ENCODE assay signal across 20 mouse cellular contexts in genomic region chr17:79303744-79304497, GRCm38 (mm10). TPM values are rescaled to one million over a fixed set of nuclear protein-coding genes. Genes with fewer than 3 reads are reported as not detected.
DNase-seq lines count a peak whose midpoint lies in the region; ATAC-seq and TF ChIP-seq lines count a peak whose summit lies in the region.
"Had no signal": no experiment of that assay in that cellular context is flagged by ENCODE, and none has a peak within 500 bp of the region (broad histone marks: within the 10 kb centered on the region; RNA-seq: fewer than 3 reads in every experiment).

No protein-coding gene starts in this region.

- H3K36me3 ChIP-seq in liver, embryonic 16.5 days (ENCODE audit: control insufficient read depth, insufficient read depth), result no peaks in the 10 kb centered on the region
- no peaks in the 10 kb centered on the region for H3K36me3 ChIP-seq in liver, embryonic 11.5 days (ENCODE audit: control insufficient read depth, insufficient read depth, low read length)
- no peaks in the 10 kb centered on the region for H3K36me3 ChIP-seq in stomach, embryonic 15.5 days
- H3K36me3 ChIP-seq: embryonic facial prominence, embryonic 12.5 days; forebrain, embryonic 15.5 days; hindbrain, embryonic 12.5 days had no signal

- no peaks in the 10 kb centered on the region for H3K4me1 ChIP-seq in liver, embryonic 16.5 days (ENCODE audit: control insufficient read depth, low read depth, low read length)
- no peaks in the 10 kb centered on the region; the same call in 1 of the 2 replicates for H3K4me1 ChIP-seq in liver, embryonic 11.5 days (replicated peaks; ENCODE audit: control insufficient read depth, insufficient read depth, low read length)
- peaks cover 3% of the 10 kb centered on the region for H3K4me1 ChIP-seq in bone marrow, adult 2 months (ENCODE audit: control insufficient read depth, insufficient read depth, low read length)
- H3K4me1 ChIP-seq in stomach, embryonic 15.5 days, result no peaks in the 10 kb centered on the region
- H3K4me1 ChIP-seq: embryonic facial prominence, embryonic 12.5 days; forebrain, embryonic 15.5 days; hindbrain, embryonic 12.5 days had no signal

- no peak for TF ChIP-seq POLR2A in bone marrow, adult 2 months (IDR thresholded peaks at IDR 0.05; ENCODE audit: borderline replicate concordance, control insufficient read depth, low read depth, low read length)

- no peaks in the 10 kb centered on the region for H3K9me3 ChIP-seq in liver, embryonic 16.5 days (replicated peaks; ENCODE audit: control insufficient read depth, low read length)
- no peaks in the 10 kb centered on the region for H3K9me3 ChIP-seq in liver, embryonic 11.5 days (ENCODE audit: control insufficient read depth, low read length)
- no peaks in the 10 kb centered on the region for H3K9me3 ChIP-seq in stomach, embryonic 15.5 days
- H3K9me3 ChIP-seq: embryonic facial prominence, embryonic 12.5 days; forebrain, embryonic 15.5 days; hindbrain, embryonic 12.5 days had no signal

- WGBS in liver, embryonic 16.5 days (ENCODE audit: insufficient replicate concordance), result 67% methylated on average over 17 of the region's 17 CpGs
- WGBS in liver, embryonic 11.5 days, result 84% methylated on average over 17 of the region's 17 CpGs
- WGBS in bone marrow, adult 2 months, result 41% methylated on average over 17 of the region's 17 CpGs
- 75% methylated on average over 17 of the region's 17 CpGs for WGBS in stomach, embryonic 15.5 days

- no peak overlapping the region for H3K4me3 ChIP-seq in liver, embryonic 16.5 days (ENCODE audit: low read depth, low read length)
- no peak overlapping the region for H3K4me3 ChIP-seq in liver, embryonic 11.5 days (ENCODE audit: low read depth, low read length)
- no peak overlapping the region for H3K4me3 ChIP-seq in bone marrow, adult 2 months (replicated peaks; ENCODE audit: control insufficient read depth, low read depth, low read length)
- no peak overlapping the region for H3K4me3 ChIP-seq in stomach, embryonic 15.5 days (replicated peaks)
- H3K4me3 ChIP-seq: embryonic facial prominence, embryonic 12.5 days; forebrain, embryonic 15.5 days; hindbrain, embryonic 12.5 days had no signal

- no peak overlapping the region for H3K9ac ChIP-seq in liver, embryonic 16.5 days (ENCODE audit: low read depth, low read length)
- H3K9ac ChIP-seq in liver, embryonic 11.5 days (ENCODE audit: low read depth, low read length), result no peak overlapping the region
- H3K9ac ChIP-seq in stomach, embryonic 15.5 days, result no peak overlapping the region
- H3K9ac ChIP-seq: embryonic facial prominence, embryonic 12.5 days; forebrain, embryonic 15.5 days; hindbrain, embryonic 12.5 days had no signal

- no peaks in the 10 kb centered on the region for H3K27me3 ChIP-seq in liver, embryonic 16.5 days (ENCODE audit: control insufficient read depth, insufficient read depth, low read depth, low read length)
- H3K27me3 ChIP-seq in liver, embryonic 11.5 days (replicated peaks; ENCODE audit: control insufficient read depth, insufficient read depth, low read length), result no peaks in the 10 kb centered on the region
- H3K27me3 ChIP-seq in stomach, embryonic 15.5 days (replicated peaks), result no peaks in the 10 kb centered on the region
- H3K27me3 ChIP-seq: CH12.LX; embryonic facial prominence, embryonic 12.5 days; forebrain, embryonic 15.5 days; hindbrain, embryonic 12.5 days; Patski had no signal

- ATAC-seq in liver, embryonic 16.5 days (ENCODE audit: low read depth), result peak; percentile 54; the same call in 1 of the 2 replicates
- ATAC-seq in liver, embryonic 11.5 days (replicated peaks; ENCODE audit: low FRiP score), result no peak
- ATAC-seq in megakaryocyte, adult 5-6 weeks (ENCODE audit: poor library complexity, severe bottlenecking), result peak; percentile 77
- ATAC-seq in stomach, embryonic 15.5 days (ENCODE audit: insufficient read depth, low FRiP score, low read depth), result peak; percentile 43; the same call in 1 of the 2 replicates
- ATAC-seq: activated CD4-positive, CD25-positive, alpha-beta regulatory T cell, adult 4 months; forebrain, embryonic 15.5 days; hindbrain, embryonic 16.5 days; Patski had no signal

- H3K4me2 ChIP-seq in liver, embryonic 16.5 days (ENCODE audit: low read depth, low read length), result no peak overlapping the region
- H3K4me2 ChIP-seq in liver, embryonic 11.5 days, result no peak overlapping the region
- no peak overlapping the region for H3K4me2 ChIP-seq in stomach, embryonic 15.5 days
- H3K4me2 ChIP-seq: embryonic facial prominence, embryonic 12.5 days; forebrain, embryonic 15.5 days; hindbrain, embryonic 12.5 days had no signal

- DNase-seq in liver, embryonic 11.5 days (ENCODE audit: low spot score), result no peak
- DNase-seq in lung, postnatal 36 days, result no peak
- no peak for DNase-seq in heart, adult 11 months
- DNase-seq: adrenal gland, postnatal 14 days; cerebellum, adult 2 months; cerebellum, postnatal 10 days; gastrocnemius, postnatal 10 days; heart, postnatal 10 days; heart, postnatal 4 days had no signal

- 0 out of 2 replicates have a peak overlapping the region, but pooled peaks have one; percentile 5 for H3K27ac ChIP-seq in liver, embryonic 16.5 days (ENCODE audit: low read length)
- H3K27ac ChIP-seq in liver, embryonic 11.5 days (ENCODE audit: low read depth, low read length), result no peak overlapping the region
- peak overlapping the region; percentile 80 for H3K27ac ChIP-seq in bone marrow, adult 2 months (ENCODE audit: control insufficient read depth, insufficient read depth, low read depth, low read length, poor library complexity)
- H3K27ac ChIP-seq in stomach, embryonic 15.5 days, result no peak overlapping the region
- H3K27ac ChIP-seq: embryonic facial prominence, embryonic 12.5 days; forebrain, embryonic 15.5 days; hindbrain, embryonic 12.5 days had no signal

- no peak for TF ChIP-seq CTCF in bone marrow, adult 2 months (IDR thresholded peaks at IDR 0.05; ENCODE audit: control insufficient read depth, insufficient read depth, low read length)

RNA-seq across cellular contexts. Expression of gene Cdc42ep3, which starts 51.0 kb away (rescaled TPM):
- 55.8 and 61.0 TPM in 2 replicates for polyA plus RNA-seq in liver, embryonic 16.5 days (2015; fragmentation: Nextera tagmentation; extraction: Ambion mirVana)
- 46.8 and 50.6 TPM in 2 replicates for polyA plus RNA-seq in liver, embryonic 11.5 days (2014; fragmentation: Nextera tagmentation; extraction: Ambion mirVana)
- polyA plus RNA-seq in bone marrow, adult 2 months (2011; ENCODE audit: insufficient read depth, insufficient read length, low replicate concordance, missing spikeins), result 21.5 and 29.6 TPM in 2 replicates
- total RNA-seq in megakaryocyte, adult 5-6 weeks (2015), result 70.3 and 75.4 TPM in 2 replicates
- 170 and 190 TPM in 2 replicates for total RNA-seq in megakaryocyte, adult 5-6 weeks (2017)
- 58.9 and 60.1 TPM in 2 replicates for polyA plus RNA-seq in stomach, embryonic 15.5 days (2015; fragmentation: Nextera tagmentation; extraction: Ambion mirVana)

Comparison
In these comparisons a context has a peak if more than half of its experiments do, and no peak if none do; other contexts are left out.
1. H3K27ac ChIP-seq: peak in liver, embryonic 16.5 days (single experiment) and bone marrow, adult 2 months (single experiment); none in liver, embryonic 11.5 days (single experiment) and stomach, embryonic 15.5 days (single experiment).